Mouse (Mus musculus) megakaryocyte, embryonic 14.5 days (primary cell): ENCODE results near the gene Igbp1b.

ENCODE experiments used
- FLI1 ChIP-seq: IDR thresholded peaks from 2 replicates; pipeline ENCODE4 v1.6.1; 2012; ENCODE audit warnings: low read length, inconsistent platforms, mixed read lengths
- GATA1 ChIP-seq: IDR thresholded peaks from 3 replicates; pipeline ENCODE4 v1.6.1; 2012; ENCODE audit warnings: mixed read lengths, low read length, inconsistent platforms, borderline replicate concordance

- TF ChIP-seq GATA1: no peak
- no peak for TF ChIP-seq FLI1
These were observed 14.4 kb upstream of the Igbp1b start for GRCm38 (mm10) chr6:138672704-138673141.
